Mouse (Mus musculus) layer of hippocampus, adult 8-10 months (tissue): Measurements from ENCODE around the gene Pcbp2. TPM values are rescaled to one million over a fixed set of nuclear protein-coding genes. Genes with fewer than 3 reads are reported as not detected.

Source experiments
- DNase-seq, 2 experiments: peaks; one replicate each; pipeline ENCODE4 v3.0.0; 2022; ENCODE audit warnings: low spot score in 2 of 2
- total RNA-seq, 4 experiments: library from RNA; stranded (reverse); gene quantifications; 2 replicates each; pipeline ENCODE4 v1.2.4; 2022

Gene Pcbp2
- total RNA-seq, 4 experiments from 2014 or later = 489 to 507 (median 494) TPM

GRCm38 (mm10) chr15:102521480-102521879, 51.1 kb downstream of the Pcbp2 start:
- no peak for DNase-seq

- peak in 1 of 2 experiments; percentile 81 for DNase-seq
These were observed 54.6 kb downstream of the Pcbp2 start, which contains the start of gene Npff for GRCm38 (mm10) chr15:102524892-102525485. Gene Npff (minus strand): TSS chr15:102524942.

- no peak for DNase-seq
These were observed 56.0 kb downstream of the Pcbp2 start for GRCm38 (mm10) chr15:102526111-102527002.

- no peak for DNase-seq
These were observed 57.6 kb downstream of the Pcbp2 start for GRCm38 (mm10) chr15:102527936-102528335.

GRCm38 (mm10) chr15:102528396-102528795, 58.1 kb downstream of the Pcbp2 start:
- no peak for DNase-seq

- no peak for DNase-seq
These were observed 60.2 kb downstream of the Pcbp2 start for GRCm38 (mm10) chr15:102530566-102530965.

GRCm38 (mm10) chr15:102531586-102531985, 61.2 kb downstream of the Pcbp2 start:
- DNase-seq = no peak

- DNase-seq = no peak
These were observed 62.0 kb downstream of the Pcbp2 start for GRCm38 (mm10) chr15:102532106-102532900.

GRCm38 (mm10) chr15:102533926-102534325, 63.6 kb downstream of the Pcbp2 start:
- DNase-seq = no peak

GRCm38 (mm10) chr15:102544801-102545200, 74.5 kb downstream of the Pcbp2 start:
- peak in 1 of 2 experiments; percentile 67 for DNase-seq

- DNase-seq = no peak
These were observed 75.9 kb downstream of the Pcbp2 start for GRCm38 (mm10) chr15:102546246-102546645.

- DNase-seq = peak; percentile 91 to 93
These were observed 76.5 kb downstream of the Pcbp2 start for GRCm38 (mm10) chr15:102546677-102547427.

GRCm38 (mm10) chr15:102547478-102547877, 77.1 kb downstream of the Pcbp2 start:
- DNase-seq = no peak

Other genes with a start within 250 kb of the Pcbp2 start
- gene Itgb7, start 238.6 kb upstream of the Pcbp2 start, total RNA-seq = 1 to 10 TPM in 3 of 4 experiments, under 1 TPM in 1; 0.97 to 3.3 (median 1.7) TPM
- gene Rarg, start 213.0 kb upstream of the Pcbp2 start, total RNA-seq = 10 to 100 TPM; 14.5 to 20.7 (median 16.5) TPM
- gene Gm9918, start 200.0 kb upstream of the Pcbp2 start, total RNA-seq = under 1 TPM in 1 of 4 experiments, not detected in 3; 0.16 TPM
- 10 to 100 TPM; 36.9 to 41.8 (median 38.5) TPM for gene Mfsd5, start 191.1 kb upstream of the Pcbp2 start, total RNA-seq
- 1 to 10 TPM in 2 of 4 experiments, under 1 TPM in 2; 0.67 to 2.4 (median 1.1) TPM for gene Espl1, start 174.3 kb upstream of the Pcbp2 start, total RNA-seq
- 100 to 1,000 TPM; 400 to 493 (median 445) TPM for gene Pfdn5, start 144.4 kb upstream of the Pcbp2 start, total RNA-seq
- 10 to 100 TPM; 66.5 to 76.4 (median 71.6) TPM for gene Myg1, start 138.8 kb upstream of the Pcbp2 start, total RNA-seq
- gene Aaas, start 119.8 kb upstream of the Pcbp2 start, total RNA-seq = 10 to 100 TPM; 20.6 to 33.5 (median 24.7) TPM
- under 1 TPM; 0.37 to 0.78 (median 0.59) TPM for gene Sp7, start 103.4 kb upstream of the Pcbp2 start, total RNA-seq
- 10 to 100 TPM; 27.4 to 30.1 (median 28.8) TPM for gene Sp1, start 64.4 kb upstream of the Pcbp2 start, total RNA-seq
- 1 to 10 TPM in 2 of 4 experiments, under 1 TPM in 2; 0.40 to 2.0 (median 1.1) TPM for gene Amhr2, start 25.2 kb upstream of the Pcbp2 start, total RNA-seq
- 10 to 100 TPM; 34.4 to 49.3 (median 40.9) TPM for gene Prr13, start 11.5 kb upstream of the Pcbp2 start, total RNA-seq
- not detected for gene Gm10337, start 33.2 kb downstream of the Pcbp2 start, total RNA-seq
- gene Map3k12, start 46.5 kb downstream of the Pcbp2 start, total RNA-seq = 10 to 100 TPM; 87.5 to 99.1 (median 96.9) TPM
- 10 to 100 TPM; 34.0 to 39.8 (median 36.6) TPM for gene Tarbp2, start 47.7 kb downstream of the Pcbp2 start, total RNA-seq
- gene Npff, start 54.4 kb downstream of the Pcbp2 start, total RNA-seq = 1 to 10 TPM; 3.0 to 6.2 (median 4.4) TPM
- gene Gm28047, start 154.5 kb downstream of the Pcbp2 start, total RNA-seq = under 1 TPM in 1 of 4 experiments, not detected in 3; 0.96 TPM
- gene Atf7, start 154.9 kb downstream of the Pcbp2 start, total RNA-seq = 10 to 100 TPM; 44.2 to 55.6 (median 52.2) TPM
- gene Atp5g2, start 201.8 kb downstream of the Pcbp2 start, total RNA-seq = 10 to 100 TPM in 2 of 4 experiments, 1 to 10 TPM in 2; 7.0 to 12.5 (median 10.0) TPM